Mouse (Mus musculus) midbrain, embryonic 13.5 days (tissue): ENCODE results near the gene Pcdh7. TPM values are rescaled to one million over a fixed set of nuclear protein-coding genes. Genes with fewer than 3 reads are reported as not detected.

Source experiments
- ATAC-seq: fragments of 200-750 bp; cut with Nextera tagmentation; 2 replicates; pipeline ENCODE4 v1.8.0; 2017; ENCODE audit warnings: mild to moderate bottlenecking, moderate TSS enrichment, moderate library complexity
- H3K27ac ChIP-seq: fragments of 300-500 bp; sonication (generic); 2 replicates; pipeline ENCODE4 v1.5.1; 2015; ENCODE audit warnings: inconsistent platforms, mild to moderate bottlenecking, moderate library complexity
- H3K27me3 ChIP-seq: fragments of 300-500 bp; sonication (generic); 2 replicates; pipeline ENCODE4 v1.6.1; 2015; ENCODE audit warnings: mild to moderate bottlenecking, inconsistent platforms
- H3K36me3 ChIP-seq: fragments of 300-500 bp; sonication (generic); 2 replicates; pipeline ENCODE4 v1.6.1; 2015; ENCODE audit warnings: mild to moderate bottlenecking, inconsistent platforms
- H3K4me1 ChIP-seq: fragments of 300-500 bp; sonication (generic); replicated peaks from 2 replicates; pipeline ENCODE4 v1.6.1; 2015; ENCODE audit warnings: inconsistent platforms
- H3K4me2 ChIP-seq: fragments of 300-500 bp; sonication (generic); replicated peaks from 2 replicates; pipeline ENCODE4 v1.6.1; 2015; ENCODE audit warnings: moderate library complexity, mild to moderate bottlenecking, inconsistent platforms
- H3K4me3 ChIP-seq: fragments of 300-500 bp; sonication (generic); replicated peaks from 2 replicates; pipeline ENCODE4 v1.5.1; 2015; ENCODE audit warnings: mild to moderate bottlenecking, inconsistent platforms
- H3K9ac ChIP-seq: fragments of 300-500 bp; sonication (generic); replicated peaks from 2 replicates; pipeline ENCODE4 v1.6.1; 2015; ENCODE audit warnings: mild to moderate bottlenecking, inconsistent platforms
- H3K9me3 ChIP-seq: fragments of 300-500 bp; sonication (generic); 2 replicates; pipeline ENCODE4 v1.6.1; 2016; ENCODE audit warnings: mild to moderate bottlenecking, inconsistent platforms
- WGBS: fragments of 180-500 bp; shearing (Covaris S2); methylation state at CpG from one replicate; pipeline ENCODE4 v1.1.7; 2015; 5-methylcytosine and 5-hydroxymethylcytosine counted together
- polyA plus RNA-seq: library from polyadenylated mRNA; unstranded; fragments of >200 nt; fragmentation: Nextera tagmentation; extraction: Ambion mirVana; gene quantifications from 2 replicates; pipeline ENCODE4 v1.2.1, GENCODE M21; 2015

Gene Pcdh7
- polyA plus RNA-seq, 1 experiment from 2014 or later, result 14.3 TPM

GRCm38 (mm10) chr5:57815964-57816589, 98.3 kb downstream of the Pcdh7 start:
- H3K36me3 ChIP-seq, result no peaks in the 10 kb centered on the region
- no peaks in the 10 kb centered on the region for H3K27me3 ChIP-seq

GRCm38 (mm10) chr5:57819788-57820187, 102.0 kb downstream of the Pcdh7 start:
- H3K9me3 ChIP-seq, result no peaks in the 10 kb centered on the region
- no peaks in the 10 kb centered on the region for H3K36me3 ChIP-seq
- H3K27ac ChIP-seq, result no peak overlapping the region
- no peaks in the 10 kb centered on the region for H3K4me1 ChIP-seq
- no peak overlapping the region for H3K9ac ChIP-seq
- H3K27me3 ChIP-seq, result no peaks in the 10 kb centered on the region
- no peak overlapping the region for H3K4me2 ChIP-seq
- WGBS, result 84% methylated on average over 2 of the region's 2 CpGs
- H3K4me3 ChIP-seq, result no peak overlapping the region
- no peak for ATAC-seq

More at GRCm38 (mm10) chr5:57815964-57816589, 98.3 kb downstream of the Pcdh7 start:
- H3K4me3 ChIP-seq, result no peak overlapping the region
- H3K27ac ChIP-seq, result no peak overlapping the region
- 78% methylated on average over 5 of the region's 5 CpGs for WGBS
- no peaks in the 10 kb centered on the region for H3K4me1 ChIP-seq
- ATAC-seq, result no peak
- H3K9me3 ChIP-seq, result no peaks in the 10 kb centered on the region
- no peak overlapping the region for H3K4me2 ChIP-seq
- no peak overlapping the region for H3K9ac ChIP-seq

- H3K27ac ChIP-seq, result no peak overlapping the region
- 87% methylated on average over 8 of the region's 8 CpGs for WGBS
- H3K36me3 ChIP-seq, result no peaks in the 10 kb centered on the region
- H3K9me3 ChIP-seq, result no peaks in the 10 kb centered on the region
- no peak overlapping the region for H3K4me3 ChIP-seq
- no peak for ATAC-seq
- no peaks in the 10 kb centered on the region for H3K4me1 ChIP-seq
- H3K9ac ChIP-seq, result no peak overlapping the region
- H3K27me3 ChIP-seq, result no peaks in the 10 kb centered on the region
- H3K4me2 ChIP-seq, result no peak overlapping the region
Measured at GRCm38 (mm10) chr5:57821099-57821498, 103.3 kb downstream of the Pcdh7 start.

GRCm38 (mm10) chr5:57828437-57828836, 110.7 kb downstream of the Pcdh7 start:
- no peaks in the 10 kb centered on the region for H3K36me3 ChIP-seq
- H3K27me3 ChIP-seq, result no peaks in the 10 kb centered on the region
- H3K27ac ChIP-seq, result no peak overlapping the region
- WGBS, result 96% methylated on average over 3 of the region's 3 CpGs
- no peak overlapping the region for H3K4me3 ChIP-seq
- no peak for ATAC-seq
- H3K4me2 ChIP-seq, result no peak overlapping the region
- H3K9ac ChIP-seq, result no peak overlapping the region
- H3K4me1 ChIP-seq, result no peaks in the 10 kb centered on the region
- no peaks in the 10 kb centered on the region for H3K9me3 ChIP-seq

- ATAC-seq, result no peak
Measured at GRCm38 (mm10) chr5:57837150-57837549, 119.4 kb downstream of the Pcdh7 start.

GRCm38 (mm10) chr5:57841357-57842119, 123.8 kb downstream of the Pcdh7 start:
- ATAC-seq, result no peak
- no peaks in the 10 kb centered on the region for H3K27me3 ChIP-seq
- H3K4me1 ChIP-seq, result peaks cover 3% of the 10 kb centered on the region; the same call in 1 of the 2 replicates
- no peak overlapping the region for H3K9ac ChIP-seq
- no peak overlapping the region for H3K4me2 ChIP-seq
- no peak overlapping the region for H3K27ac ChIP-seq
- no peaks in the 10 kb centered on the region for H3K36me3 ChIP-seq
- H3K4me3 ChIP-seq, result no peak overlapping the region
- WGBS, result 86% methylated on average over 5 of the region's 5 CpGs
- no peaks in the 10 kb centered on the region for H3K9me3 ChIP-seq

More at GRCm38 (mm10) chr5:57837150-57837549, 119.4 kb downstream of the Pcdh7 start:
- H3K4me1 ChIP-seq, result peaks cover 3% of the 10 kb centered on the region; the same call in 1 of the 2 replicates
- 67% methylated on average over 2 of the region's 2 CpGs for WGBS
- no peak overlapping the region for H3K4me3 ChIP-seq
- no peak overlapping the region for H3K9ac ChIP-seq
- H3K4me2 ChIP-seq, result no peak overlapping the region
- H3K27ac ChIP-seq, result no peak overlapping the region
- no peaks in the 10 kb centered on the region for H3K36me3 ChIP-seq
- no peaks in the 10 kb centered on the region for H3K9me3 ChIP-seq
- no peaks in the 10 kb centered on the region for H3K27me3 ChIP-seq

- WGBS, result 76% methylated on average over 3 of the region's 3 CpGs
- no peak overlapping the region for H3K9ac ChIP-seq
Measured at GRCm38 (mm10) chr5:57847500-57847899, 129.7 kb downstream of the Pcdh7 start.

GRCm38 (mm10) chr5:57850111-57850510, 132.3 kb downstream of the Pcdh7 start:
- no peak for ATAC-seq
- no peak overlapping the region for H3K9ac ChIP-seq
- no peak overlapping the region for H3K4me2 ChIP-seq
- 0 out of 2 replicates have a peak, but pooled peaks cover 4% of the 10 kb centered on the region for H3K4me1 ChIP-seq
- H3K36me3 ChIP-seq, result no peaks in the 10 kb centered on the region
- H3K9me3 ChIP-seq, result no peaks in the 10 kb centered on the region
- WGBS, result 87% methylated on average over 2 of the region's 2 CpGs
- H3K27ac ChIP-seq, result no peak overlapping the region
- no peak overlapping the region for H3K4me3 ChIP-seq
- H3K27me3 ChIP-seq, result no peaks in the 10 kb centered on the region

More at GRCm38 (mm10) chr5:57847500-57847899, 129.7 kb downstream of the Pcdh7 start:
- Histone ChIP-seq H3K4me3 (no peak overlapping the region), H3K27me3 (no peaks in the 10 kb centered on the region), H3K27ac (no peak overlapping the region), H3K9me3 (no peaks in the 10 kb centered on the region), H3K36me3 (no peaks in the 10 kb centered on the region), H3K4me2 (no peak overlapping the region), H3K4me1 (no peaks in the 10 kb centered on the region)
- ATAC-seq, result no peak

GRCm38 (mm10) chr5:57857316-57857715, 139.5 kb downstream of the Pcdh7 start:
- Histone ChIP-seq H3K27me3 (no peaks in the 10 kb centered on the region), H3K4me3 (no peak overlapping the region), H3K36me3 (no peaks in the 10 kb centered on the region), H3K9ac (no peak overlapping the region), H3K27ac (no peak overlapping the region), H3K9me3 (no peaks in the 10 kb centered on the region), H3K4me1 (0 out of 2 replicates have a peak, but pooled peaks cover 8% of the 10 kb centered on the region), H3K4me2 (no peak overlapping the region)
- ATAC-seq, result no peak
- WGBS, result 80% methylated on average over 3 of the region's 3 CpGs

- 94% methylated on average over 3 of the region's 3 CpGs for WGBS
- Histone ChIP-seq H3K4me3 (no peak overlapping the region), H3K9me3 (no peaks in the 10 kb centered on the region), H3K36me3 (no peaks in the 10 kb centered on the region), H3K4me2 (no peak overlapping the region), H3K27me3 (no peaks in the 10 kb centered on the region), H3K4me1 (no peaks in the 10 kb centered on the region), H3K9ac (no peak overlapping the region), H3K27ac (no peak overlapping the region)
- ATAC-seq, result no peak
Measured at GRCm38 (mm10) chr5:57864254-57864653, 146.5 kb downstream of the Pcdh7 start.

GRCm38 (mm10) chr5:57865256-57865655, 147.5 kb downstream of the Pcdh7 start:
- Histone ChIP-seq H3K4me2 (no peak overlapping the region), H3K4me1 (no peaks in the 10 kb centered on the region), H3K27ac (no peak overlapping the region), H3K4me3 (no peak overlapping the region), H3K9me3 (no peaks in the 10 kb centered on the region), H3K36me3 (no peaks in the 10 kb centered on the region), H3K27me3 (no peaks in the 10 kb centered on the region), H3K9ac (no peak overlapping the region)
- ATAC-seq, result no peak
- 86% methylated on average over 3 of the region's 3 CpGs for WGBS

GRCm38 (mm10) chr5:57866097-57866496, 148.3 kb downstream of the Pcdh7 start:
- H3K36me3 ChIP-seq, result no peaks in the 10 kb centered on the region
- no peaks in the 10 kb centered on the region for H3K27me3 ChIP-seq
- no peak overlapping the region for H3K4me3 ChIP-seq
- no peak overlapping the region for H3K4me2 ChIP-seq
- H3K9me3 ChIP-seq, result no peaks in the 10 kb centered on the region
- no peak overlapping the region for H3K9ac ChIP-seq
- H3K27ac ChIP-seq, result no peak overlapping the region
- H3K4me1 ChIP-seq, result no peaks in the 10 kb centered on the region
- 64% methylated on average over 1 of the region's 1 CpGs for WGBS
- ATAC-seq, result no peak
